Mouse (Mus musculus) kidney, adult 2 months (tissue): ENCODE measurements around the gene Polk.

Source experiments
- CTCF ChIP-seq: fragments of 200-500 bp; conservative IDR thresholded peaks from 2 replicates; pipeline ENCODE4 v1.5.1; 2011; ENCODE audit warnings: low read depth, mild to moderate bottlenecking, control low read depth, low read length, moderate library complexity, mixed read lengths; ENCODE audit not compliant: insufficient read depth, insufficient read length
- POLR2A ChIP-seq: fragments of 200-500 bp; IDR thresholded peaks from one replicate; pipeline ENCODE4 v1.6.1; 2011; ENCODE audit warnings: low read depth, low read length, control low read depth

- TF ChIP-seq CTCF (no peak), POLR2A (no peak)
Measured at GRCm38 (mm10) chr13:96451386-96452140, 90.8 kb downstream of the Polk start.
